Mouse (Mus musculus): ENCODE results near the gene Il17rc. TPM values are rescaled to one million over a fixed set of nuclear protein-coding genes. Genes with fewer than 3 reads are reported as not detected.

Gene Il17rc
- polyA plus RNA-seq, 1 experiment from 2014 or later, result 20.2 TPM

DNA sequence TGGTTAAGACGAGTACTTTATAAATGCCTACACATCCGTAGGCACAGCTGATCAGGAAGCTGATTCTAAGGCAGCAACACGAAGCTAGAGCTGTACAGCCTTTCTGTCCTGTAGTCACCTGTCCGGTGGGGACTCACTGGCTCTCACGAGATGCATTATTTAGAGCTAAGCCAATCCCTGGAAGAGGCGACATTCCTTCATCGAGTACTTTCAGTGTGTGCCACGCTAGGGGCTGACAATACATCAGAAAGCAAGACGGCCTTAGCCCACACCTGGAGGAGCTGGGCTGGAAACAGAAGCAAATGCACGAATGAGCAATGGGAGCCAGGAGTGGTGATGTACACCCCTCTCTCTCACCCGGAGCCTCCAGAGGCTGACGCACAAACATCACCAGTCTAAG, 34.1 kb upstream of the Il17rc start:
- no peaks in the 10 kb centered on the region for H3K36me3 ChIP-seq
- H3K27me3 ChIP-seq, result no peaks in the 10 kb centered on the region
- no peak for ATAC-seq (ENCODE audit: borderline replicate concordance, extremely low read depth, low FRiP score, low TSS enrichment)
- no peaks in the 10 kb centered on the region for H3K9me3 ChIP-seq
- H3K4me2 ChIP-seq, result no peak overlapping the region
- H3K4me1 ChIP-seq, result peaks cover 3% of the 10 kb centered on the region
- H3K4me3 ChIP-seq, result no peak overlapping the region
- WGBS, result 67% methylated on average over 12 of the region's 12 CpGs
- no peak overlapping the region for H3K9ac ChIP-seq
- H3K27ac ChIP-seq, result no peak overlapping the region

- H3K9ac ChIP-seq, result no peak overlapping the region
- H3K27ac ChIP-seq, result no peak overlapping the region
- H3K27me3 ChIP-seq, result no peaks in the 10 kb centered on the region
- ATAC-seq (ENCODE audit: borderline replicate concordance, extremely low read depth, low FRiP score, low TSS enrichment), result no peak
- no peak overlapping the region for H3K4me3 ChIP-seq
- WGBS, result 45% methylated on average over 12 of the region's 12 CpGs
- H3K4me2 ChIP-seq, result no peak overlapping the region
- no peaks in the 10 kb centered on the region for H3K36me3 ChIP-seq
- H3K4me1 ChIP-seq, result peaks cover 13% of the 10 kb centered on the region
- no peaks in the 10 kb centered on the region for H3K9me3 ChIP-seq
Observed at GRCm38 (mm10) chr6:113438721-113439430, 32.4 kb upstream of the Il17rc start.

DNA sequence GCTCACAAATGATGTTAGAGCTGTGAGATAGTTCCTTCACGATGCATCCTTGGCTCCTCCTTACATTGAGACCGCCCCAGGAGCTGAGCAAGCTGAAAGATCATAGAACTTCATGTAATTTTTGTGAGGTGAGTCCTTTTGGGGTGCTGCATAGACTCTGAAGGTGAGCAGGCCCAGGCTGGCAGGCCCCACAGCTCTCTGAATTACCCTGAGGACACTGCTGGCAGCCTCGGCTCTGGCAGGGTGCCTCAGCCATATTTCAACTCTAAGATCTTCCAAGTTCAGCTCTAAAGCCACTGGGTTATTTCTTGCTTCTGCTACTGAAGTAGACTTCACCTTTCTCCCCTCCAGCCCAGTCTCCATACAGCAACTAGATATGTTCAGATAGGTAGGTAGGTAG, 30.5 kb upstream of the Il17rc start:
- Histone ChIP-seq H3K4me3 (no peak overlapping the region), H3K9ac (no peak overlapping the region), H3K4me2 (no peak overlapping the region), H3K4me1 (peaks cover 13% of the 10 kb centered on the region), H3K36me3 (peaks cover 3% of the 10 kb centered on the region; the same call in 1 of the 2 replicates), H3K27ac (no peak overlapping the region), H3K9me3 (no peaks in the 10 kb centered on the region), H3K27me3 (no peaks in the 10 kb centered on the region)
- ATAC-seq (ENCODE audit: borderline replicate concordance, extremely low read depth, low FRiP score, low TSS enrichment), result no peak
- 67% methylated on average over 3 of the region's 3 CpGs for WGBS

GRCm38 (mm10) chr6:113441147-113441680, 30.0 kb upstream of the Il17rc start:
- no peak overlapping the region for H3K9ac ChIP-seq
- no peaks in the 10 kb centered on the region for H3K9me3 ChIP-seq
- no peak overlapping the region for H3K4me2 ChIP-seq
- WGBS, result 54% methylated on average over 7 of the region's 7 CpGs
- peaks cover 13% of the 10 kb centered on the region for H3K4me1 ChIP-seq
- no peak overlapping the region for H3K27ac ChIP-seq
- H3K36me3 ChIP-seq, result peaks cover 5% of the 10 kb centered on the region; the same call in 1 of the 2 replicates
- ATAC-seq (ENCODE audit: borderline replicate concordance, extremely low read depth, low FRiP score, low TSS enrichment), result no peak
- no peaks in the 10 kb centered on the region for H3K27me3 ChIP-seq
- H3K4me3 ChIP-seq, result no peak overlapping the region

DNA sequence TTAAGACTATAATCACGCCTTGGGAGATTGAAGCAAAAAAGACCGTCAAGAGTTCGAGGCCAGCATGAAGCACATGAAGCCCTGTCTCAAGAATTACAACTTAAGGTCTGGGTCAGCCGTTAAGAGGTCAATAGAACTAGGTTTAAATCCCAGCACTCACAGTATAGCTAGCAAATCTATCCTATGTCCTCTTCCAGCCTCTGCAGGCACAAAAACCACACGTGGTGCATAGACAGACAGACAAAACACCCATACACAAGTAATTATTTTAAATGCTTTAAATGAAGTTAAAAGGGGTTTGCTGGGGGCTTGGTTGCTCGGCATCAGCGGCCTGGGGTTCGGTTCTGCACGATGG, 29.2 kb upstream of the Il17rc start:
- ATAC-seq (ENCODE audit: borderline replicate concordance, extremely low read depth, low FRiP score, low TSS enrichment), result peak; percentile 12; the same call in 1 of the 2 replicates
- Histone ChIP-seq H3K9ac (peak overlapping the region; percentile 94), H3K27ac (0 out of 2 replicates have a peak overlapping the region, but pooled peaks have one; percentile 45), H3K36me3 (peaks cover 11% of the 10 kb centered on the region), H3K9me3 (no peaks in the 10 kb centered on the region), H3K4me3 (peak overlapping the region; percentile 100), H3K4me1 (peaks cover 13% of the 10 kb centered on the region), H3K4me2 (peak overlapping the region; percentile 63), H3K27me3 (no peaks in the 10 kb centered on the region)
- WGBS, result 39% methylated on average over 9 of the region's 9 CpGs

- peak within 1 kb of the TSS; percentile 94 for H3K9ac ChIP-seq
- ATAC-seq (ENCODE audit: borderline replicate concordance, extremely low read depth, low FRiP score, low TSS enrichment), result peak; percentile 91
- no peaks in the 10 kb centered on the region for H3K9me3 ChIP-seq
- under 1% methylated on average over 45 of the region's 45 CpGs for WGBS
- peak within 1 kb of the TSS; percentile 51; the same call in 1 of the 2 replicates for H3K27ac ChIP-seq
- H3K27me3 ChIP-seq, result no peaks in the 10 kb centered on the region
- H3K4me1 ChIP-seq, result peaks cover 13% of the 10 kb centered on the region
- H3K4me3 ChIP-seq, result peak within 1 kb of the TSS; percentile 100
- peak within 1 kb of the TSS; percentile 63 for H3K4me2 ChIP-seq
- peaks cover 16% of the 10 kb centered on the region for H3K36me3 ChIP-seq
Observed at GRCm38 (mm10) chr6:113442442-113443090, 28.7 kb upstream of the Il17rc start, which contains the start of gene Jagn1. Jagn1 (plus strand) TSS chr6:113442569.

- Histone ChIP-seq H3K9ac (peak overlapping the region; percentile 94), H3K27me3 (no peaks in the 10 kb centered on the region), H3K36me3 (peaks cover 22% of the 10 kb centered on the region), H3K4me3 (peak overlapping the region; percentile 100), H3K9me3 (no peaks in the 10 kb centered on the region), H3K4me2 (peak overlapping the region; percentile 63), H3K27ac (no peak overlapping the region), H3K4me1 (peaks cover 13% of the 10 kb centered on the region)
- 42% methylated on average over 12 of the region's 12 CpGs for WGBS
- no peak for ATAC-seq (ENCODE audit: borderline replicate concordance, extremely low read depth, low FRiP score, low TSS enrichment)
Observed at GRCm38 (mm10) chr6:113443091-113443490, 28.1 kb upstream of the Il17rc start.

DNA sequence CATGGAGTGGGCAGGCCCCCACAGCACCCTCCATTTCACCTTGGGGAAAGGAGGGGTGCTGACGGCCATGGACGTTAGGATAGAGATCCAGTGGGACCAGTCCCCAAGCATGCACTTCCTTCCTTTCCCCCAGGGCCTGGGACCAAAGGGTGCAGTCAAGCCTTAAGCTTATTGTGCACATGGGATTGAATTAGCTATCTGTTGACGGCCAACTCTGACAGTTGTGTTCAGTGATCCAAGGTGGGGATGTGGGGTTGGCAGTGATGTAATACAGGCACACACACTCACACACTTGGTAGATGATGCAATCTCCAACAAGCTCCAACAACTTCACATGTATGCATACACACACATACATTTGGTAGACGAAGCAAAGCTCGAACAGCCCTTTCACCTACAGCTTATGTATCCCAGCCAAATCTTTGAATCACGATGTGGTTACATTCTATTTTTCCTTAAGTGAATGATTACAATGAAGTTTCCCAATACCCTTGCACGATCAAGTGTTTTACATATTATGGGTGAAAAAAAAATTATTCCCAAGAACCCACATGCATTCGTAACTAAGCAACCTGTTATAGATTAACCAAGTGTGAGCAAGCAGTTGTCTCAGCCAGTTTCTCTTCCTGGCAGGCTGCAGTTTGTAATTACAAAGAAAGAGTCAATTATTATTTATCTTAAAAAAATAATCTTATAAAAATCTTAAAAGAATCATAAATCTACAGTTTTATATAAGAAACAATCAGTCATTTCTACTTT, 26.8 kb upstream of the Il17rc start:
- H3K9ac ChIP-seq, result no peak overlapping the region
- no peak overlapping the region for H3K27ac ChIP-seq
- H3K36me3 ChIP-seq, result peaks cover 28% of the 10 kb centered on the region
- H3K4me3 ChIP-seq, result no peak overlapping the region
- no peaks in the 10 kb centered on the region for H3K27me3 ChIP-seq
- H3K4me1 ChIP-seq, result peaks cover 13% of the 10 kb centered on the region
- no peak overlapping the region for H3K4me2 ChIP-seq
- no peaks in the 10 kb centered on the region for H3K9me3 ChIP-seq
- 78% methylated on average over 8 of the region's 8 CpGs for WGBS
- no peak for ATAC-seq (ENCODE audit: borderline replicate concordance, extremely low read depth, low FRiP score, low TSS enrichment)

GRCm38 (mm10) chr6:113447639-113448038, 23.6 kb upstream of the Il17rc start:
- Histone ChIP-seq H3K4me3 (no peak overlapping the region), H3K9me3 (no peaks in the 10 kb centered on the region), H3K27me3 (no peaks in the 10 kb centered on the region), H3K9ac (no peak overlapping the region), H3K36me3 (peaks cover 28% of the 10 kb centered on the region), H3K4me1 (peaks cover 9% of the 10 kb centered on the region), H3K27ac (no peak overlapping the region), H3K4me2 (no peak overlapping the region)
- ATAC-seq (ENCODE audit: borderline replicate concordance, extremely low read depth, low FRiP score, low TSS enrichment), result no peak
- 95% methylated on average over 4 of the region's 4 CpGs for WGBS

DNA sequence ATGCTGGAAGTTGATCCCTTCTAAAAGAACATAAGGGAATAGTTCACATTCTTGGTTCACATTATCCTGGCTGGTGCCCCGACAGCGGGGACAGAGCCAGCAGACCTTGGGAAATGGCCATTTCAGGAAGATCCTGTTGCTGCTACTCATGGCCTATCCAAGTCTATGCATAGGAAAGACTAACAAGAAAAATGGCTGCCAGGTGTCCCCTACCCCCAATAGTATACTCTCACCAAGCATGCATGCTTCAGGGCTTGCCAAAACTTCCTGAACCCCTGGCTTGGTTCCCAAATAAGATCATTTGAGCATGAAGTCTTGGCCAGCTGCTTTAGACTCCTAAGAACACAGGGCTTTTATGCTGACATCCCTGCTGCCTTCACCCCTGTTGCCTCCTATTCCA, 19.4 kb upstream of the Il17rc start:
- no peaks in the 10 kb centered on the region for H3K27me3 ChIP-seq
- H3K9ac ChIP-seq, result no peak overlapping the region
- H3K4me1 ChIP-seq, result no peaks in the 10 kb centered on the region
- peaks cover 19% of the 10 kb centered on the region for H3K36me3 ChIP-seq
- ATAC-seq (ENCODE audit: borderline replicate concordance, extremely low read depth, low FRiP score, low TSS enrichment), result peak; percentile 42; the same call in 1 of the 2 replicates
- WGBS, result 56% methylated on average over 2 of the region's 2 CpGs
- no peak overlapping the region for H3K4me2 ChIP-seq
- H3K4me3 ChIP-seq, result no peak overlapping the region
- no peaks in the 10 kb centered on the region for H3K9me3 ChIP-seq
- H3K27ac ChIP-seq, result no peak overlapping the region

DNA sequence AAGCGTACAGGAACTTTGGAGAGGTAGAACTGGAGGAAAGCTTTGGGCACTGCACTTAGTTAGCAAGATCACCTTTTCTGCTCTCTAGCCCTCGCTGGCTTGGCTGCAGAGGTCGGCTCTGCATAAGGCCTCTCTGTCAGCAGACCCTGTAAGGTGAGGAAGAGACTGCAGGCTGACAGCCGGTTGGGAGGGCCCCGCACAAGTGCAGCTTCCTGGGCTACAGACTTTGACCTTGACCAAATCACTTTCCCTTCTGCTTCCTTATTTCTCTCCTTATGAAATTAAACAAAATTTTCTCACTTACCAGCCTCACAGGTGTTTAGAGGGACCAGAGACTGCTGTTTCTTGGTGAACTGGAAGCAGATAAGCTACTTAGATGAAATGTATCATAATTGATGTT, 16.2 kb upstream of the Il17rc start:
- Histone ChIP-seq H3K4me3 (no peak overlapping the region), H3K27me3 (no peaks in the 10 kb centered on the region), H3K4me1 (peaks cover 5% of the 10 kb centered on the region), H3K36me3 (no peaks in the 10 kb centered on the region), H3K27ac (no peak overlapping the region), H3K9ac (no peak overlapping the region), H3K9me3 (no peaks in the 10 kb centered on the region), H3K4me2 (no peak overlapping the region)
- no peak for ATAC-seq (ENCODE audit: borderline replicate concordance, extremely low read depth, low FRiP score, low TSS enrichment)
- 54% methylated on average over 5 of the region's 5 CpGs for WGBS
